Comparison of ENCODE assay signal across 10 mouse cellular contexts in genomic region chr2:32464212-32464891, GRCm38 (mm10). TPM values are rescaled to one million over a fixed set of nuclear protein-coding genes. Genes with fewer than 3 reads are reported as not detected.
DNase-seq lines count a peak whose midpoint lies in the region; ATAC-seq lines count a peak whose summit lies in the region.
"Had no signal": no experiment of that assay in that cellular context is flagged by ENCODE, and none has a peak within 500 bp of the region (broad histone marks: within the 10 kb centered on the region; RNA-seq: fewer than 3 reads in every experiment).

No protein-coding gene starts in this region.

- H3K27ac ChIP-seq in lung, embryonic 15.5 days = peak overlapping the region; percentile 66

- WGBS in lung, embryonic 15.5 days = 13% methylated on average over 6 of the region's 6 CpGs

- H3K4me2 ChIP-seq in lung, embryonic 15.5 days = no peak overlapping the region

- no peak overlapping the region for H3K4me3 ChIP-seq in lung, embryonic 15.5 days

- peak; percentile 40 for DNase-seq in thymus, postnatal 0 days (ENCODE audit: low spot score)
- no peak for DNase-seq in thymus, postnatal 25 days
- DNase-seq in heart, postnatal 4 days = peak; percentile 63
- DNase-seq in right cerebral cortex, postnatal 4 days = no peak
- no peak for DNase-seq in ovary, postnatal 10 days (ENCODE audit: low spot score)
- no peak for DNase-seq in gastrocnemius, postnatal 36 days
- DNase-seq: gastrocnemius, postnatal 10 days; kidney, postnatal 36 days had no signal

- H3K27me3 ChIP-seq in lung, embryonic 15.5 days = no peaks in the 10 kb centered on the region
- H3K27me3 ChIP-seq: megakaryocyte, embryonic 14.5 days had no signal

- H3K9me3 ChIP-seq in lung, embryonic 15.5 days = no peaks in the 10 kb centered on the region

- no peak overlapping the region for H3K9ac ChIP-seq in lung, embryonic 15.5 days

- intact Hi-C loops in gastrocnemius, postnatal 36 days (cut with DNase I) = no loop called here

- peak; percentile 55 for ATAC-seq in lung, embryonic 15.5 days (ENCODE audit: borderline replicate concordance, extremely low read depth, low FRiP score, low TSS enrichment)

- H3K36me3 ChIP-seq in lung, embryonic 15.5 days = no peaks in the 10 kb centered on the region

- peaks cover 16% of the 10 kb centered on the region for H3K4me1 ChIP-seq in lung, embryonic 15.5 days

RNA-seq across cellular contexts. Expression of gene Slc25a25, which starts 13.1 kb away (rescaled TPM):
- polyA plus RNA-seq in thymus, postnatal 0 days (2015; fragmentation: Nextera tagmentation; extraction: Ambion mirVana) = 16.3 and 18.9 TPM in 2 replicates
- total RNA-seq in heart, postnatal 4 days (2021) = 10 to 100 TPM; 16.4 to 22.2 TPM
- 19.6 and 21.5 TPM in 2 replicates for polyA plus RNA-seq in lung, embryonic 15.5 days (2015; fragmentation: Nextera tagmentation; extraction: Ambion mirVana)
- total RNA-seq in gastrocnemius, postnatal 36 days (2021) = 100 to 1,000 TPM in 1 of 2 experiments, 10 to 100 TPM in 1; 71.7 to 145 TPM

RNA-seq across cellular contexts. Expression of gene Naif1, which starts 14.1 kb away (rescaled TPM):
- polyA plus RNA-seq in thymus, postnatal 0 days (2015; fragmentation: Nextera tagmentation; extraction: Ambion mirVana) = 5.4 and 6.2 TPM in 2 replicates
- total RNA-seq in heart, postnatal 4 days (2021) = 1 to 10 TPM; 3.5 to 3.6 TPM
- polyA plus RNA-seq in lung, embryonic 15.5 days (2015; fragmentation: Nextera tagmentation; extraction: Ambion mirVana) = 6.6 and 7.1 TPM in 2 replicates
- 1 to 10 TPM; 1.8 to 1.9 TPM for total RNA-seq in gastrocnemius, postnatal 36 days (2021)

Comparison
In these comparisons a context has a peak if more than half of its experiments do, and no peak if none do; other contexts are left out.
1. DNase-seq: peak in thymus, postnatal 0 days (single experiment) and heart, postnatal 4 days (single experiment); none in thymus, postnatal 25 days (single experiment), right cerebral cortex, postnatal 4 days (single experiment), ovary, postnatal 10 days (single experiment) and gastrocnemius, postnatal 36 days (0 of 2).